Mouse (Mus musculus): ENCODE results near the gene Prr27.
A peak's percentile ranks its signal among the peaks of the same experiment; 100 is the strongest.

Prr27 gene

GRCm38 (mm10) chr5:87825386-87825785 lies at the start of gene Prr27:
Prr27 (plus strand) TSS chr5:87825686.
- no peak for DNase-seq

GRCm38 (mm10) chr5:87782731-87783130 lies 42.8 kb upstream of the Prr27 start:
- peak in 1 of 2 experiments; percentile 1 for DNase-seq

- DNase-seq, result no peak
These were observed 17.7 kb upstream of the Prr27 start, which contains the start of gene Csn1s2b for GRCm38 (mm10) chr5:87807782-87808181. Csn1s2b (plus strand) TSS chr5:87808082.

GRCm38 (mm10) chr5:87809253-87809652 lies 16.2 kb upstream of the Prr27 start:
- DNase-seq, result no peak

GRCm38 (mm10) chr5:87855136-87855716 lies 29.7 kb downstream of the Prr27 start:
- DNase-seq, result no peak

- peak; percentile 27 to 45 for DNase-seq
These were observed 44.6 kb downstream of the Prr27 start for GRCm38 (mm10) chr5:87870084-87870483.

- DNase-seq, result peak; percentile 11 to 37
These were observed 45.9 kb downstream of the Prr27 start for GRCm38 (mm10) chr5:87871423-87871822.

GRCm38 (mm10) chr5:87884729-87885128 lies 59.2 kb downstream of the Prr27 start, which contains the start of gene Odam:
Odam (plus strand) TSS chr5:87885029.
- no peak for DNase-seq
